Mouse (Mus musculus) forebrain, embryonic 13.5 days (tissue): ENCODE measurements around the gene Tnfrsf23. TPM values are rescaled to one million over a fixed set of nuclear protein-coding genes. Genes with fewer than 3 reads are reported as not detected.

Source experiments
- ATAC-seq: fragments of 200-750 bp; cut with Nextera tagmentation; 2 replicates; pipeline ENCODE4 v1.8.0; 2017
- H3K27ac ChIP-seq: fragments of 300-500 bp; sonication (generic); 2 replicates; pipeline ENCODE4 v1.5.1; 2015; ENCODE audit warnings: inconsistent platforms, mild to moderate bottlenecking, moderate library complexity
- H3K27me3 ChIP-seq: fragments of 300-500 bp; sonication (generic); 2 replicates; pipeline ENCODE4 v1.6.1; 2015; ENCODE audit warnings: mild to moderate bottlenecking, inconsistent platforms
- H3K36me3 ChIP-seq: fragments of 300-500 bp; sonication (generic); 2 replicates; pipeline ENCODE4 v1.6.1; 2015; ENCODE audit warnings: mild to moderate bottlenecking, inconsistent platforms; ENCODE audit not compliant: poor library complexity, severe bottlenecking
- H3K4me1 ChIP-seq: fragments of 300-500 bp; sonication (generic); 2 replicates; pipeline ENCODE4 v1.6.1; 2015; ENCODE audit warnings: inconsistent platforms
- H3K4me2 ChIP-seq: fragments of 300-500 bp; sonication (generic); 2 replicates; pipeline ENCODE4 v1.6.1; 2015; ENCODE audit warnings: inconsistent platforms, mild to moderate bottlenecking, moderate library complexity
- H3K4me3 ChIP-seq: fragments of 300-500 bp; sonication (generic); 2 replicates; pipeline ENCODE4 v1.5.1; 2015; ENCODE audit warnings: mild to moderate bottlenecking, inconsistent platforms
- H3K9ac ChIP-seq: fragments of 300-500 bp; sonication (generic); 2 replicates; pipeline ENCODE4 v1.6.1; 2015; ENCODE audit warnings: mild to moderate bottlenecking, inconsistent platforms
- H3K9me3 ChIP-seq: fragments of 300-500 bp; sonication (generic); replicated peaks from 2 replicates; pipeline ENCODE4 v1.6.1; 2016; ENCODE audit warnings: inconsistent platforms
- WGBS: fragments of 180-500 bp; shearing (Covaris S2); methylation state at CpG from one replicate; pipeline ENCODE4 v1.1.7; 2015; 5-methylcytosine and 5-hydroxymethylcytosine counted together
- polyA plus RNA-seq: library from polyadenylated mRNA; unstranded; fragments of >200 nt; fragmentation: Nextera tagmentation; extraction: Ambion mirVana; gene quantifications from 2 replicates; pipeline ENCODE4 v1.2.1, GENCODE M21; 2015

Gene Tnfrsf23
- 0.61 and 0.73 TPM in 2 replicates for polyA plus RNA-seq

DNA sequence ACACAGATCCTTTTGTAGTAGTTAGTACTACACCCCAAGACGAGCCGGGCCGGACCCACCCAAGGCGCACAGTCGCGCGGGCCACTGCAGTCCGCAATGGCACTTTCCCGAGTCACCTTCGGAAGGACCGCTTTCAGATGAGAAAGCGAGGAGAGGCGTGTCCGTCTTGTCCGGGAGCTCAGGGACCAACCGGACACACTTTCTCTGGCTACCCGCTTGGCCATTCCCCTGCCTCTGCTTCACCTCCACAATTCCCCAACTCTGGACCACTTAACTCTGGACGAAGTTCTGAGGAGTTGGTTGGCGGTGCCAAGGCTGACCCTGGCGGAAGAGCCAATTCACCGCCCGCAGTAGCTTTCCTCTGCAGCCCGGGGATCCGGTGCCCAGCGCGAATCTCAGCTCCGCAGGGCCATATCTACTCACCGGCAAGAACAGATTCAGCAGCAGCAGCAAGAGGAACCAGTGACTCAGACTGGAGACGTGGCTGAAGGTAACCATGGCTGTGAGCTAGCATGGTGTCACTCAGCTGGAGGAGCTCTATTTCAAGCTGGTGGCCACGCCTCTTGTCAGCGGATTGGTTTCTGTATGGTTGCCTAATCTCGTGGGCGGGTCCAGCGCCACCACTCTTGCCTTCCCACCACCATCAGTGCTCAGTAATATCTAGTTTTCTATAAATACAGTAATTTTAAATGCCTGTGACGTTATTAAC lies at the start of gene Tnfrsf23:
Tnfrsf23 (minus strand) TSS at position 514 of the 709 bp plus-strand sequence.
- peaks cover 16% of the 10 kb centered on the region; the same call in 1 of the 2 replicates for H3K27me3 ChIP-seq
- peak within 1 kb of the TSS; percentile 30 for H3K9ac ChIP-seq
- H3K36me3 ChIP-seq = peaks cover 28% of the 10 kb centered on the region
- 5% methylated on average over 35 of the region's 35 CpGs for WGBS
- H3K4me2 ChIP-seq = peak within 1 kb of the TSS; percentile 75
- peaks cover 6% of the 10 kb centered on the region; the same call in 1 of the 2 replicates for H3K4me1 ChIP-seq
- ATAC-seq = peak; percentile 89
- H3K27ac ChIP-seq = no peak within 1 kb of the TSS
- no peaks in the 10 kb centered on the region for H3K9me3 ChIP-seq
- peak within 1 kb of the TSS; percentile 36 for H3K4me3 ChIP-seq

DNA sequence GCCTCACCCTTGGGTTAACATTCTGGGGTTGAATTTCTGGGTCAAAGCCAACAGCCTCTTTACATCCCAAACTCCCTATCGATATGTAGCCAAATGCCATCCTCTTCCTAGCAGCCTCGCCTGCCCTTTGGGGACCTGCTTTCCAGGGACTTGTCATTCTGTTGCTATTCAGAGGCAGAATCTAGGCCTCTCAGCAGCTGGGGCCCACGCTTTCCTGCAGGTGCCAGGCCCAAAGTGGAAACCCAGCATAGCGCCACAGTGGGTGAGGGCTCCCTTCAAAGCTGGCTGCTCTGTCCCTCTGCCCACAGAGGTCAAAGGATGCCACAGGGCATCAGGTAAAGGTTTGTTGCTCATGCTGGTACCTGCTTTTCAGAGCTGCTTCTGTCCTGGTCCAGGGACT lies 48.1 kb upstream of the Tnfrsf23 start:
- Histone ChIP-seq H3K4me3 (no peak overlapping the region), H3K9me3 (no peaks in the 10 kb centered on the region), H3K27ac (no peak overlapping the region), H3K4me1 (peaks cover 15% of the 10 kb centered on the region), H3K9ac (no peak overlapping the region), H3K36me3 (no peaks in the 10 kb centered on the region), H3K27me3 (no peaks in the 10 kb centered on the region), H3K4me2 (no peak overlapping the region)
- 89% methylated on average over 4 of the region's 4 CpGs for WGBS
- no peak for ATAC-seq

DNA sequence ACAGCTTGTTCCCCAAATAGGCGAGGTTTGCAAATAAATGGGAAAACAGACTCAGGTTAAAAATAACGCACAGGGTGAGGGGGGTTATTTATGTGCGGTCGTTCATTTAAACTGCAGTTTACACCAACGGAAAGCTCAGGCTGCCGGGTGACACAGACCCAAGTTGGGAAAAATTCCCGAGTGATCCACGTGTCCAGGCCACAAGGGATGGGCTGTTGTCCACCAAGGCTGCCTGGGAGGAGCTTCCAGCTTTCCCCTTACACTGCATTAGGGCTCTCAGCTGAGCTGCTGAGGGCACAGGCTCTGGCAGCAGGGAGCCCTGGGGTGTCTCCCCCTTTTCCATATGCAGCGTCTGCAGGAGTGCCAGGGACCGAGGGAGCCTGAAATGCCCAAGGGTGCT lies 44.2 kb upstream of the Tnfrsf23 start:
- Histone ChIP-seq H3K9me3 (no peaks in the 10 kb centered on the region), H3K27me3 (no peaks in the 10 kb centered on the region), H3K36me3 (no peaks in the 10 kb centered on the region), H3K4me3 (no peak overlapping the region), H3K4me1 (no peaks in the 10 kb centered on the region), H3K4me2 (no peak overlapping the region), H3K27ac (no peak overlapping the region), H3K9ac (no peak overlapping the region)
- 77% methylated on average over 10 of the region's 10 CpGs for WGBS
- ATAC-seq = no peak

DNA sequence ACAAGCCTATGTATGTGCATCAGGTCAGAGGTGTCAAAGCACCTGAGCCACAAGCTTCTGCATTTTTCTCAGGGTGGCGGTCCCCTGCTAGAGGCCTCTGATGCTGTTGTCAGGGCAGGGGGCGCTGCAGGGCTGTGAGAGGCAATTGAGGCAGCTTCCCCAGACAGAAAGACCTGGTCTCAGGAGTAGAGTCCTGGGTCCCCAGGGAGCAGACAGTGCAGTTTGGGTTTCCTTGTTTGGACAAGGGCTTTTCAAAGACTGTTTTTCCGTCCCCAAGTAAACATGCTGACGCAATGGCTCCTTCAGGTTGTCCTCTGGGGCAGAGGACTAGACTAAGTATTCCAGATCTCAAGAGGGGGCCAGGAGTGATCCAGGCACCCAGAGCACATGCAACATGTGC lies 40.7 kb upstream of the Tnfrsf23 start:
- no peak for ATAC-seq
- no peak overlapping the region for H3K4me2 ChIP-seq
- no peaks in the 10 kb centered on the region for H3K9me3 ChIP-seq
- H3K27ac ChIP-seq = no peak overlapping the region
- no peaks in the 10 kb centered on the region for H3K27me3 ChIP-seq
- no peaks in the 10 kb centered on the region for H3K36me3 ChIP-seq
- H3K4me3 ChIP-seq = no peak overlapping the region
- 0 out of 2 replicates have a peak, but pooled peaks cover 7% of the 10 kb centered on the region for H3K4me1 ChIP-seq
- no peak overlapping the region for H3K9ac ChIP-seq
- 81% methylated on average over 4 of the region's 4 CpGs for WGBS

DNA sequence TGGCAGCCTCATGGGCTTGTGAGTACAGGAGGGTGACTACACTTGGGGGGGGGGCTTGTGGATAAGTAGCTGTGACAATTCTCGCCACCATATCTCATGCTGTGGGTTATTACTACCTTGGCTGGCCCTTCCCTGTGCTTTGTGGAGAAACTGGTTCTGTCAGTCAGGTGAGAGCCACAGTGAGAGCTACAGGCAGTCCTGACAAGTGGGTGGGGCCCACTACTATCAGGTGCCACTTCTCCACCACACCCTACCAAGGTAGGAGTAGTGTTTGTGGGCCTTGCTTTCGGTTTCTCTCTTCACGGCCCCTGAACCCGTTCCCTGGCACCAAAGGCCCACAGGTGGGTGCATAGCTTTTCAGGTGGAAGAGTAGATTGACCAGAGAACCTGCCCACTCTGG lies 38.2 kb upstream of the Tnfrsf23 start:
- Histone ChIP-seq H3K27ac (no peak overlapping the region), H3K36me3 (no peaks in the 10 kb centered on the region), H3K27me3 (no peaks in the 10 kb centered on the region), H3K9me3 (no peaks in the 10 kb centered on the region), H3K4me2 (no peak overlapping the region), H3K4me3 (no peak overlapping the region), H3K4me1 (0 out of 2 replicates have a peak, but pooled peaks cover 7% of the 10 kb centered on the region), H3K9ac (no peak overlapping the region)
- 99% methylated on average over 4 of the region's 4 CpGs for WGBS
- no peak for ATAC-seq

DNA sequence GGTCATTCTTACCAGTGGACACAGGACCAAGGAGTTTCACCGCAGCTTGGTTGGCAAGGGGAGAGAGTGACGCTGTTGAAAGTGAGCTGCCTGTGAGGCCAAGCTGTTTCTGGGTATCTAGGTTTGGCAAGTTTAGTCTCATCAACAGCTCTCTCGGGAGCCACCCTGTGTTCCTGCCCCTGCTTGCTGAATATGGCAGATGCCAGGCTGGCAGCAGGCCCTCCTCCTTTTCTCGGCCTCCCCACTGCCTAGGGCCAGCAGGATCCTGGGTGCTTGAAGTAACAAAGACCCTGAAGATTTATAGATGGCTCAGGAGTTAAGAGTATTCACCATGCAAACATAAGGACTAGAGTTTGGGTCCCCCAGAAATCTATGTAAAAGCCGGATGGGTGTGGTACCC lies 37.0 kb upstream of the Tnfrsf23 start:
- Histone ChIP-seq H3K4me2 (no peak overlapping the region), H3K4me1 (0 out of 2 replicates have a peak, but pooled peaks cover 7% of the 10 kb centered on the region), H3K27me3 (no peaks in the 10 kb centered on the region), H3K9ac (no peak overlapping the region), H3K36me3 (no peaks in the 10 kb centered on the region), H3K27ac (no peak overlapping the region), H3K4me3 (no peak overlapping the region), H3K9me3 (no peaks in the 10 kb centered on the region)
- ATAC-seq = peak; percentile 59; the same call in 1 of the 2 replicates
- whole genome bisulfite sequencing = 75% methylated on average over 5 of the region's 5 CpGs

DNA sequence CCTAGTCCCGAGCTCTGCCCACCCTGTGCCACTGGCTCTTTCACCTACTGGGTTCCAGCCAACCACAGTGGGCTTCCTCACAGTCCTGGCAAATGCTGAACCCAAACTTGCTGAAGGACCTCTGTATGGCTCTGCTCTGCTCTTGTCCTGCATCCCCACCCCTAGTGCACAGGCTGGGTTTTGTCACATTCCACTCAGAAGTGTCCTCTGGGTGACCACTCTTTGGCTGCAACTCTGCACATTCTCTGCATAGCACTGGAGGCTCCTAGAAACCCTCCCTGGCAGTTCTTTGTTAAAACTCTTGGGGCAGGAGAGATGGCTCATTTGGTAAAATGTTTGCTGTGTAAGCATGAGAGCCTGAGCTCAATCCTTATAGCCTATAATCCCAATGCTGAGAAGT lies 32.1 kb upstream of the Tnfrsf23 start:
- Histone ChIP-seq H3K4me3 (no peak overlapping the region), H3K4me1 (0 out of 2 replicates have a peak, but pooled peaks cover 7% of the 10 kb centered on the region), H3K27ac (no peak overlapping the region), H3K9ac (no peak overlapping the region), H3K36me3 (peaks cover 25% of the 10 kb centered on the region), H3K4me2 (no peak overlapping the region), H3K27me3 (no peaks in the 10 kb centered on the region), H3K9me3 (no peaks in the 10 kb centered on the region)
- ATAC-seq = no peak
- WGBS = 79% methylated on average over 1 of the region's 1 CpGs

DNA sequence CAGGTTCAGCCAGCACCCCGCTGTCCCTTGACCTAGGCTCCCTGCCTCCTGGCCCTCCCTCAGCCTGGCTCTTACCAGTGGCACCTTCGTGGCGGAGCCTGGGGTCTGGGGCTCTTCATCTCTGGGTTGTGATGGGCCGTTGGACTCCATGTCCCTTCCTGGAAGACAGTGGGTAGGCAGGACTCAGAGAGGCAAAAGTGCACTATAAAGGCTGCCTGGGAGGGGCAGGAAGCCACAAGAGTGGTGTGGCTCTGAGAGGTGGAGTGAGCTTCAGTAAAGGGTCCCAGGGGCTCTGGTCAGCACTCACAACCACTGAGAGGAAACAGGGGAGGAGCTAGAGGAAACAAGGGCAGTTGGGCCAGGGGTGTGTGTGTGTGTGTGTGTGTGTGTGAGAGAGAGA lies 27.7 kb upstream of the Tnfrsf23 start:
- 88% methylated on average over 4 of the region's 4 CpGs for WGBS
- no peak overlapping the region for H3K9ac ChIP-seq
- no peak overlapping the region for H3K4me3 ChIP-seq
- no peak overlapping the region for H3K27ac ChIP-seq
- H3K4me2 ChIP-seq = no peak overlapping the region
- ATAC-seq = no peak
- no peaks in the 10 kb centered on the region for H3K9me3 ChIP-seq
- no peaks in the 10 kb centered on the region for H3K27me3 ChIP-seq
- H3K4me1 ChIP-seq = peaks cover 5% of the 10 kb centered on the region; the same call in 1 of the 2 replicates
- peaks cover 54% of the 10 kb centered on the region for H3K36me3 ChIP-seq

DNA sequence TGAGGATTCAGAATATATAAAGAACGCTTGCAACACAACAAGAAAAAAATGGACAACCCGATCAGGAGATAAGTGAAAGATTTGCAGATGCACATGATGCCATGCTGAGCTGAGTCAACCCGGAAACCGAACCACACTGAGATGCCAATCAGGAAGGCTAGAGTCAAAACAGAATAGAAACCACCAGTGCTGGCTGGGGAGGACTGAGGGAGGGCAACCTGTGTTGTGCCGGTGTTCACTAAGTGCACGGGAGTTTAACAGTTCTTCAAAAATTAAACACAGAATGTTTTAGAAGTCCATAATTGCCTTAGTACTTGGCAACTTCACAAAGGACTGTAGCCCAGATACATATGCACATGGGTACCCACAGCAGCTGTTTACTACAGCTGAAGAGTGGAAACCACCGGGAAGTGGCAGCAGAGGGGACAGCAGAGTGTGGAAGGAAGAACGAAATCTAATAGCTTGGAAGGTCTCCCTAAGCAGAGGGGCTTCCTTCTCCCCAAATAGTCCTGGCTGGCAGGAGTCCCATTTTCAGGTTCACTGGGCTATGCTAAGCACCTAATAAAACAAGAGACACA lies 27.2 kb upstream of the Tnfrsf23 start:
- Histone ChIP-seq H3K36me3 (peaks cover 57% of the 10 kb centered on the region), H3K4me2 (no peak overlapping the region), H3K9ac (no peak overlapping the region), H3K9me3 (no peaks in the 10 kb centered on the region), H3K27me3 (no peaks in the 10 kb centered on the region), H3K4me1 (peaks cover 5% of the 10 kb centered on the region; the same call in 1 of the 2 replicates), H3K4me3 (no peak overlapping the region), H3K27ac (no peak overlapping the region)
- WGBS = 77% methylated on average over 8 of the region's 8 CpGs
- ATAC-seq = no peak

DNA sequence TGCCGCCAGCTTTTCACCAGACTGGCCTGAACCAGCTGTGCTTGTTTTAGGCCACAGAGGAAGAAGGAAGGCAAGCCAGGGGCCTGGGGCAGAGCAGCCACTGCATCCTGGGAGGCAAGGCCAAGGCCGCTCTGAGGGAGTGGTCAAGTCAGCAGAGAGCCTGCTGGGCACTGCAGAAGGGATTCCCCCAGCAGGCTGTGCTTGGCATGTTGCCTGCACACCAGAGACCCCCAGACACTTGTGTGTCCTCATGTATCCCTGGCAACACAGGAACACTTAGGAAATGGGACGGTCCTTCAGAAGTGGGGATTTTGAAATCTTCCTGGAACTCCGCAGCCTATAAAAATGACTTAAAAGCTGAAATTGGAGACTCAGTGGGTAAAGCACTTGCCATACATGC lies 26.4 kb upstream of the Tnfrsf23 start:
- ATAC-seq = no peak
- H3K27ac ChIP-seq = no peak overlapping the region

DNA sequence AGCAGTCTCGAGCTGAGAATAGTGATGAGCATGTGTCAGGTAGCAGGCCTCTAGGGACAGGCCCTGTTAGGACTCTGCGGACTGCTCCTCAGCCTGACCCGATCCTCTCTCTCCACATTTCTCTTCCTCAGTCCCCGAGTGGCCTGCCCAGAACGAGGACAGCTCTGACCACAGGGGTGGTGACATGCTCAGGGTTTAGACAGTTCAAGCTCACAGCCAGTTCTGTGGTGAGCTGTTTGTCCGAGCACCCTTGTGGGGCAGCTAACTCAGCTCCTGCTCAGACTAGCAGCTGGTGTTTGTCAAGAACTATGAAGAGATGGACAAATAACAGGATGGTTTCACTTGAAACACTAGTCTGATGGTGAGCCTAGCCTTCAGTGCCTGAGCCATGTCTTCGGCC lies 25.7 kb upstream of the Tnfrsf23 start:
- Histone ChIP-seq H3K9me3 (no peaks in the 10 kb centered on the region), H3K4me2 (no peak overlapping the region), H3K9ac (no peak overlapping the region), H3K4me3 (no peak overlapping the region), H3K4me1 (peaks cover 8% of the 10 kb centered on the region; the same call in 1 of the 2 replicates), H3K27me3 (no peaks in the 10 kb centered on the region), H3K27ac (no peak overlapping the region), H3K36me3 (peaks cover 57% of the 10 kb centered on the region)
- no peak for ATAC-seq
- 78% methylated on average over 7 of the region's 7 CpGs for WGBS

More for the DNA sequence above, 26.4 kb upstream of the Tnfrsf23 start:
- H3K36me3 ChIP-seq = peaks cover 57% of the 10 kb centered on the region
- H3K4me2 ChIP-seq = no peak overlapping the region
- no peak overlapping the region for H3K4me3 ChIP-seq
- H3K4me1 ChIP-seq = peaks cover 8% of the 10 kb centered on the region; the same call in 1 of the 2 replicates
- no peaks in the 10 kb centered on the region for H3K27me3 ChIP-seq
- no peaks in the 10 kb centered on the region for H3K9me3 ChIP-seq
- 76% methylated on average over 4 of the region's 4 CpGs for WGBS
- no peak overlapping the region for H3K9ac ChIP-seq

DNA sequence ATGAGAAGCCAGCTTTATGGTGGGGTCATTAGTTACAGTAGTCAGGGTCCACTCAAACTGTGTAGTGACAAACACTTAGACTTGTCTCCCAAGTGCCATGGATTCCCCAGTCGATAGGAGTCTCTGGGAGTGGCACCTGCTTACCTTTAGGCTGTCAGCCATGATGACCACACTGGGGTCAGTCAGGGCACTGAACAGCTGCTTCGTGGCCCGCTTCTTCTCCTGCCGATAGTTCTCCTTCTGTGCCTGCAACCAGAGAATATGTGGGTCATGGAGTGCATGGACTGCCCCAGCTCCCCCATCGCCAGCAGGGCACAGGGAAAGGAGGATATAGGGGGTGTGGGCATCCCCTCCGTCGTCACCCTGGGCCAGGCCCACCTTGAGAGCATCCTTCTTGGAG lies 23.7 kb upstream of the Tnfrsf23 start:
- Histone ChIP-seq H3K4me1 (peaks cover 8% of the 10 kb centered on the region; the same call in 1 of the 2 replicates), H3K27ac (no peak overlapping the region), H3K9ac (no peak overlapping the region), H3K9me3 (no peaks in the 10 kb centered on the region), H3K27me3 (no peaks in the 10 kb centered on the region), H3K36me3 (peaks cover 55% of the 10 kb centered on the region), H3K4me2 (no peak overlapping the region), H3K4me3 (no peak overlapping the region)
- no peak for ATAC-seq
- WGBS = 87% methylated on average over 7 of the region's 7 CpGs
